Comparison of ENCODE assay signal across 25 mouse cellular contexts in genomic region chr3:96250890-96251289, GRCm38 (mm10). TPM values are rescaled to one million over a fixed set of nuclear protein-coding genes. Genes with fewer than 3 reads are reported as not detected.
DNase-seq lines count a peak whose midpoint lies in the region; ATAC-seq and TF ChIP-seq lines count a peak whose summit lies in the region.
"Had no signal": no experiment of that assay in that cellular context is flagged by ENCODE, and none has a peak within 500 bp of the region (broad histone marks: within the 10 kb centered on the region; RNA-seq: fewer than 3 reads in every experiment).

No protein-coding gene starts in this region.

- TF ChIP-seq CTCF in bone marrow macrophage, adult 2 months (IDR thresholded peaks at IDR 0.05; ENCODE audit: low read depth, low read length): no peak

- DNase-seq in liver, embryonic 13.5 days: no peak
- no peak for DNase-seq in liver, embryonic 11.5 days (ENCODE audit: low spot score)
- DNase-seq in limb, embryonic 10.5 days (ENCODE audit: low spot score): peak; percentile 49
- no peak for DNase-seq in urinary bladder, adult 2 months (ENCODE audit: low spot score)
- no peak for DNase-seq in left cerebral cortex, adult 9 months (ENCODE audit: low spot score in 2 of 2)
- DNase-seq: adrenal gland, adult 2 months; cerebellum, adult 2 months; heart, adult 18-20 months; kidney, adult 2 months; lung, embryonic 14.5 days; lung, postnatal 4 days; thymus, postnatal 14 days had no signal

- H3K4me2 ChIP-seq in liver, embryonic 13.5 days: peak overlapping the region; percentile 32
- H3K4me2 ChIP-seq in liver, embryonic 11.5 days: no peak overlapping the region
- H3K4me2 ChIP-seq: heart, embryonic 15.5 days; lung, embryonic 14.5 days; midbrain, embryonic 12.5 days; neural tube, embryonic 15.5 days; stomach, embryonic 15.5 days had no signal

- peaks cover 75% of the 10 kb centered on the region for H3K4me1 ChIP-seq in liver, embryonic 13.5 days (replicated peaks)
- H3K4me1 ChIP-seq in liver, embryonic 11.5 days (replicated peaks; ENCODE audit: control insufficient read depth, insufficient read depth, low read length): peaks cover 18% of the 10 kb centered on the region
- peaks cover 34% of the 10 kb centered on the region for H3K4me1 ChIP-seq in bone marrow macrophage, adult 2 months (ENCODE audit: control insufficient read depth, insufficient read depth, low read length)
- peaks cover 46% of the 10 kb centered on the region for H3K4me1 ChIP-seq in limb, embryonic 10.5 days

- no peak for TF ChIP-seq POLR2A in bone marrow macrophage, adult 2 months (IDR thresholded peaks at IDR 0.05; ENCODE audit: borderline replicate concordance, low read depth, low read length)

- no peaks in the 10 kb centered on the region for H3K27me3 ChIP-seq in liver, embryonic 13.5 days
- H3K27me3 ChIP-seq in liver, embryonic 11.5 days (replicated peaks; ENCODE audit: control insufficient read depth, insufficient read depth, low read length): no peaks in the 10 kb centered on the region
- peaks cover 44% of the 10 kb centered on the region for H3K27me3 ChIP-seq in limb, embryonic 10.5 days (ENCODE audit: low read depth, poor library complexity, severe bottlenecking)
- H3K27me3 ChIP-seq: heart, embryonic 15.5 days; midbrain, embryonic 12.5 days; neural tube, embryonic 15.5 days; stomach, embryonic 15.5 days had no signal

- ATAC-seq in liver, embryonic 13.5 days (ENCODE audit: low read depth): no peak
- no peak for ATAC-seq in liver, embryonic 11.5 days (replicated peaks; ENCODE audit: low FRiP score)
- ATAC-seq: CD4-positive, CD25-positive, alpha-beta regulatory T cell, adult 4 months; hindbrain, postnatal 0 days had no signal

- H3K4me3 ChIP-seq in liver, embryonic 13.5 days (replicated peaks): no peak overlapping the region
- H3K4me3 ChIP-seq in liver, embryonic 11.5 days (ENCODE audit: low read depth, low read length): no peak overlapping the region
- peak overlapping the region; percentile 25 for H3K4me3 ChIP-seq in bone marrow macrophage, adult 2 months (ENCODE audit: insufficient read depth, low read length)
- H3K4me3 ChIP-seq in limb, embryonic 10.5 days: no peak overlapping the region
- no peak overlapping the region for H3K4me3 ChIP-seq in macrophage (ENCODE audit: inconsistent target)
- H3K4me3 ChIP-seq: heart, embryonic 15.5 days; midbrain, embryonic 12.5 days; neural tube, embryonic 15.5 days; stomach, embryonic 15.5 days had no signal

- 49% methylated on average over 3 of the region's 3 CpGs for WGBS in liver, embryonic 13.5 days (ENCODE audit: insufficient replicate concordance)
- WGBS in liver, embryonic 11.5 days: 58% methylated on average over 3 of the region's 3 CpGs
- 34% methylated on average over 3 of the region's 3 CpGs for WGBS in limb, embryonic 10.5 days
- WGBS in macrophage (ENCODE audit: missing documents): 92% methylated on average over 3 of the region's 3 CpGs

- H3K79me2 ChIP-seq in macrophage (ENCODE audit: inconsistent target): peaks cover 21% of the 10 kb centered on the region; the same call in 1 of the 2 replicates

- peak overlapping the region; percentile 63 for H3K9ac ChIP-seq in liver, embryonic 13.5 days
- no peak overlapping the region for H3K9ac ChIP-seq in liver, embryonic 11.5 days (ENCODE audit: low read depth, low read length)
- H3K9ac ChIP-seq: heart, embryonic 15.5 days; lung, embryonic 14.5 days; midbrain, embryonic 12.5 days; neural tube, embryonic 15.5 days; stomach, embryonic 15.5 days had no signal

- H3K27ac ChIP-seq in liver, embryonic 13.5 days: peak overlapping the region; percentile 93
- H3K27ac ChIP-seq in liver, embryonic 11.5 days (ENCODE audit: low read depth, low read length): no peak overlapping the region
- H3K27ac ChIP-seq in bone marrow macrophage, adult 2 months (ENCODE audit: insufficient read depth, low read depth, low read length): peak overlapping the region; percentile 96
- H3K27ac ChIP-seq in limb, embryonic 10.5 days: no peak overlapping the region
- H3K27ac ChIP-seq in macrophage: peak overlapping the region; percentile 89
- H3K27ac ChIP-seq: heart, embryonic 15.5 days; hindbrain, postnatal 0 days; midbrain, embryonic 12.5 days; neural tube, embryonic 15.5 days; stomach, embryonic 15.5 days had no signal

- H3K36me3 ChIP-seq in liver, embryonic 13.5 days: no peaks in the 10 kb centered on the region
- H3K36me3 ChIP-seq in liver, embryonic 11.5 days (ENCODE audit: control insufficient read depth, insufficient read depth, low read length): no peaks in the 10 kb centered on the region
- H3K36me3 ChIP-seq in limb, embryonic 10.5 days: no peaks in the 10 kb centered on the region
- no peaks in the 10 kb centered on the region for H3K36me3 ChIP-seq in macrophage (ENCODE audit: inconsistent target)
- H3K36me3 ChIP-seq: G1E; heart, embryonic 15.5 days; midbrain, embryonic 12.5 days; neural tube, embryonic 15.5 days; stomach, embryonic 15.5 days had no signal

- H3K9me3 ChIP-seq in liver, embryonic 13.5 days (replicated peaks): no peaks in the 10 kb centered on the region
- H3K9me3 ChIP-seq in liver, embryonic 11.5 days (ENCODE audit: control insufficient read depth, low read length): no peaks in the 10 kb centered on the region
- H3K9me3 ChIP-seq in limb, embryonic 10.5 days (replicated peaks): no peaks in the 10 kb centered on the region
- H3K9me3 ChIP-seq: G1E; heart, embryonic 15.5 days; midbrain, embryonic 12.5 days; neural tube, embryonic 15.5 days; stomach, embryonic 15.5 days had no signal

RNA-seq across cellular contexts. Expression of gene Hist2h3c1, which starts 4.4 kb away (rescaled TPM):
- polyA plus RNA-seq in liver, embryonic 13.5 days (2015; fragmentation: Nextera tagmentation; extraction: Ambion mirVana): 2.3 TPM in 2 replicates
- 0.93 and 1.5 TPM in 2 replicates for polyA plus RNA-seq in liver, embryonic 11.5 days (2014; fragmentation: Nextera tagmentation; extraction: Ambion mirVana)
- polyA plus RNA-seq in bone marrow macrophage, adult 2 months (2012; ENCODE audit: insufficient read depth, insufficient read length, missing spikeins): 4.9 and 7.4 TPM in 2 replicates
- 0.41 TPM in 1 of 2 replicates, not detected in the other for polyA plus RNA-seq in limb, embryonic 10.5 days (2016; fragmentation: Nextera tagmentation; extraction: Ambion mirVana)
- not detected for total RNA-seq in macrophage (2018; cell fraction: chromatin; rRNA removed)
- 10 to 100 TPM in 4 of 26 experiments, 1 to 10 TPM in 20, under 1 TPM in 2; 0.26 to 13.9 (median 5.0) TPM for total RNA-seq in macrophage (2018; cell fraction: cytosol; rRNA removed)
- total RNA-seq in macrophage (2018; cell fraction: nucleus; rRNA removed): 1 to 10 TPM in 4 of 26 experiments, under 1 TPM in 2, not detected in 20; 0.60 to 8.0 (median 2.2) TPM
- 1.7 to 8.5 TPM (median 4.8 TPM) in 3 replicates for polyA plus RNA-seq in macrophage (2018)
- polyA plus RNA-seq in urinary bladder, adult 2 months (2012; rRNA removed): not detected in 2 replicates
- total RNA-seq: gastrocnemius, adult 8-10 months; heart, adult 18-20 months; hematopoietic stem cell, adult 5-6 weeks; hindbrain, postnatal 0 days; layer of hippocampus, postnatal 25 days; left cerebral cortex, postnatal 25 days had no signal
- polyA plus RNA-seq: adrenal gland, adult 2 months; CD4-positive, CD25-positive, alpha-beta regulatory T cell, adult 4 months; cerebellum, adult 2 months; G1E; hindbrain, postnatal 0 days; kidney, adult 2 months had no signal

RNA-seq across cellular contexts. Expression of gene Hist2h2aa1, which starts 5.6 kb away (rescaled TPM):
- polyA plus RNA-seq in liver, embryonic 13.5 days (2015; fragmentation: Nextera tagmentation; extraction: Ambion mirVana): 26.9 and 40.6 TPM in 2 replicates
- polyA plus RNA-seq in liver, embryonic 11.5 days (2014; fragmentation: Nextera tagmentation; extraction: Ambion mirVana): 12.1 and 12.7 TPM in 2 replicates
- not detected in 2 replicates for polyA plus RNA-seq in bone marrow macrophage, adult 2 months (2012; ENCODE audit: insufficient read depth, insufficient read length, missing spikeins)
- 12.7 and 15.9 TPM in 2 replicates for polyA plus RNA-seq in limb, embryonic 10.5 days (2016; fragmentation: Nextera tagmentation; extraction: Ambion mirVana)
- total RNA-seq in macrophage (2018; cell fraction: chromatin; rRNA removed): 10 to 100 TPM in 9 of 26 experiments, 1 to 10 TPM in 12, not detected in 5; 2.2 to 49.3 (median 9.8) TPM
- total RNA-seq in macrophage (2018; cell fraction: cytosol; rRNA removed): 100 to 1,000 TPM in 4 of 26 experiments, 10 to 100 TPM in 22; 24.8 to 148 (median 55.9) TPM
- 10 to 100 TPM in 20 of 26 experiments, 1 to 10 TPM in 5, not detected in 1; 2.6 to 72.1 (median 24.1) TPM for total RNA-seq in macrophage (2018; cell fraction: nucleus; rRNA removed)
- polyA plus RNA-seq in macrophage (2018): 24.8 to 42.2 TPM (median 31.8 TPM) in 3 replicates
- 140 and 149 TPM in 2 replicates for polyA plus RNA-seq in urinary bladder, adult 2 months (2012; rRNA removed)

RNA-seq across cellular contexts. Expression of gene Hist2h2aa2, which starts 10.8 kb away (rescaled TPM):
- polyA plus RNA-seq in liver, embryonic 13.5 days (2015; fragmentation: Nextera tagmentation; extraction: Ambion mirVana): 53.6 and 86.4 TPM in 2 replicates
- polyA plus RNA-seq in liver, embryonic 11.5 days (2014; fragmentation: Nextera tagmentation; extraction: Ambion mirVana): 27.8 and 34.5 TPM in 2 replicates
- polyA plus RNA-seq in bone marrow macrophage, adult 2 months (2012; ENCODE audit: insufficient read depth, insufficient read length, missing spikeins): 14.5 and 22.9 TPM in 2 replicates
- 18.9 and 27.3 TPM in 2 replicates for polyA plus RNA-seq in limb, embryonic 10.5 days (2016; fragmentation: Nextera tagmentation; extraction: Ambion mirVana)
- total RNA-seq in macrophage (2018; cell fraction: chromatin; rRNA removed): 100 to 1,000 TPM in 6 of 26 experiments, 10 to 100 TPM in 20; 14.6 to 204 (median 42.8) TPM
- total RNA-seq in macrophage (2018; cell fraction: cytosol; rRNA removed): 100 to 1,000 TPM; 117 to 488 (median 245) TPM
- 100 to 1,000 TPM in 9 of 26 experiments, 10 to 100 TPM in 16, 1 to 10 TPM in 1; 6.7 to 408 (median 71.5) TPM for total RNA-seq in macrophage (2018; cell fraction: nucleus; rRNA removed)
- 57.1 to 112 TPM (median 105 TPM) in 3 replicates for polyA plus RNA-seq in macrophage (2018)
- 6.9 and 41.2 TPM in 2 replicates for polyA plus RNA-seq in urinary bladder, adult 2 months (2012; rRNA removed)

RNA-seq across cellular contexts. Expression of gene Hist2h3c2, which starts 12.0 kb away (rescaled TPM):
- polyA plus RNA-seq in liver, embryonic 13.5 days (2015; fragmentation: Nextera tagmentation; extraction: Ambion mirVana): 9.8 and 20.7 TPM in 2 replicates
- polyA plus RNA-seq in liver, embryonic 11.5 days (2014; fragmentation: Nextera tagmentation; extraction: Ambion mirVana): 5.8 and 8.0 TPM in 2 replicates
- polyA plus RNA-seq in bone marrow macrophage, adult 2 months (2012; ENCODE audit: insufficient read depth, insufficient read length, missing spikeins): 2.4 and 13.5 TPM in 2 replicates
- polyA plus RNA-seq in limb, embryonic 10.5 days (2016; fragmentation: Nextera tagmentation; extraction: Ambion mirVana): 6.5 and 7.3 TPM in 2 replicates
- total RNA-seq in macrophage (2018; cell fraction: chromatin; rRNA removed): 10 to 100 TPM in 1 of 26 experiments, 1 to 10 TPM in 17, not detected in 8; 1.0 to 20.9 (median 3.0) TPM
- 10 to 100 TPM in 12 of 26 experiments, 1 to 10 TPM in 14; 4.0 to 26.3 (median 8.5) TPM for total RNA-seq in macrophage (2018; cell fraction: cytosol; rRNA removed)
- 10 to 100 TPM in 3 of 26 experiments, 1 to 10 TPM in 20, under 1 TPM in 2, not detected in 1; 0.63 to 20.6 (median 3.2) TPM for total RNA-seq in macrophage (2018; cell fraction: nucleus; rRNA removed)
- polyA plus RNA-seq in macrophage (2018): 2.4 to 4.9 TPM (median 3.8 TPM) in 3 replicates
- polyA plus RNA-seq in urinary bladder, adult 2 months (2012; rRNA removed): 8.6 and 14.3 TPM in 2 replicates
- polyA plus RNA-seq: CD4-positive, CD25-positive, alpha-beta regulatory T cell, adult 4 months had no signal

RNA-seq across cellular contexts. Expression of gene Hist2h4, which starts 12.2 kb away (rescaled TPM):
- 15.2 and 44.8 TPM in 2 replicates for polyA plus RNA-seq in liver, embryonic 13.5 days (2015; fragmentation: Nextera tagmentation; extraction: Ambion mirVana)
- polyA plus RNA-seq in liver, embryonic 11.5 days (2014; fragmentation: Nextera tagmentation; extraction: Ambion mirVana): 3.5 and 5.0 TPM in 2 replicates
- 1.9 and 3.1 TPM in 2 replicates for polyA plus RNA-seq in bone marrow macrophage, adult 2 months (2012; ENCODE audit: insufficient read depth, insufficient read length, missing spikeins)
- 7.7 and 9.4 TPM in 2 replicates for polyA plus RNA-seq in limb, embryonic 10.5 days (2016; fragmentation: Nextera tagmentation; extraction: Ambion mirVana)
- total RNA-seq in macrophage (2018; cell fraction: chromatin; rRNA removed): 10 to 100 TPM in 7 of 26 experiments, 1 to 10 TPM in 19; 1.6 to 32.3 (median 3.5) TPM
- 10 to 100 TPM in 8 of 26 experiments, 1 to 10 TPM in 18; 2.0 to 18.5 (median 6.1) TPM for total RNA-seq in macrophage (2018; cell fraction: cytosol; rRNA removed)
- total RNA-seq in macrophage (2018; cell fraction: nucleus; rRNA removed): 10 to 100 TPM in 10 of 26 experiments, 1 to 10 TPM in 16; 2.0 to 52.7 (median 8.6) TPM
- polyA plus RNA-seq in macrophage (2018): 0.30 to 0.62 TPM in 2 of 3 replicates, not detected in the other
- 1.4 and 1.6 TPM in 2 replicates for polyA plus RNA-seq in urinary bladder, adult 2 months (2012; rRNA removed)

Comparison
In these comparisons a context has a peak if more than half of its experiments do, and no peak if none do; other contexts are left out.
1. H3K27ac ChIP-seq: peak in liver, embryonic 13.5 days (single experiment), bone marrow macrophage, adult 2 months (single experiment) and macrophage (single experiment); none in liver, embryonic 11.5 days (single experiment) and limb, embryonic 10.5 days (single experiment).
2. RNA of gene Hist2h2aa1, which starts 5.6 kb away (polyA plus RNA-seq): 140 to 149 TPM in urinary bladder, adult 2 months, 26.9 to 40.6 TPM in liver, embryonic 13.5 days, 24.8 to 42.2 TPM in macrophage, 12.7 to 15.9 TPM in limb, embryonic 10.5 days and 12.1 to 12.7 TPM in liver, embryonic 11.5 days; not detected in bone marrow macrophage, adult 2 months; every median in the first group is over 10 times any median in the second.